Mouse (Mus musculus) embryonic facial prominence, embryonic 14.5 days (tissue): ENCODE results near the gene Higd1a. TPM values are rescaled to one million over a fixed set of nuclear protein-coding genes. Genes with fewer than 3 reads are reported as not detected.

Experiments used
- ATAC-seq: fragments of 200-750 bp; cut with Nextera tagmentation; 2 replicates; pipeline ENCODE4 v1.8.0; 2017; ENCODE audit warnings: low read depth, moderate number of reproducible peaks, moderate TSS enrichment
- DNase-seq: peaks from one replicate; pipeline ENCODE4 v3.0.0-alpha.2; 2015; ENCODE audit warnings: low spot score
- H3K27ac ChIP-seq: fragments of 300-500 bp; sonication (generic); replicated peaks from 2 replicates; pipeline ENCODE4 v1.5.1; 2014; ENCODE audit warnings: low read depth, mild to moderate bottlenecking, low read length, moderate library complexity
- H3K27me3 ChIP-seq: fragments of 300-500 bp; sonication (generic); replicated peaks from 2 replicates; pipeline ENCODE4 v1.6.1; 2014; ENCODE audit warnings: low read length; ENCODE audit not compliant: control insufficient read depth, insufficient read depth
- H3K36me3 ChIP-seq: fragments of 300-500 bp; sonication (generic); 2 replicates; pipeline ENCODE4 v1.6.1; 2014; ENCODE audit warnings: low read length, mixed read lengths; ENCODE audit not compliant: control insufficient read depth, insufficient read depth
- H3K4me1 ChIP-seq: fragments of 300-500 bp; sonication (generic); 2 replicates; pipeline ENCODE4 v1.6.1; 2014; ENCODE audit warnings: antibody characterized with exemption, low read length; ENCODE audit not compliant: control insufficient read depth, insufficient read depth
- H3K4me2 ChIP-seq: fragments of 300-500 bp; sonication (generic); 2 replicates; pipeline ENCODE4 v1.6.1; 2014; ENCODE audit warnings: low read depth, mild to moderate bottlenecking, low read length, moderate library complexity, mixed read lengths
- H3K4me3 ChIP-seq: fragments of 300-500 bp; sonication (generic); 2 replicates; pipeline ENCODE4 v1.5.1; 2014; ENCODE audit warnings: low read depth, mild to moderate bottlenecking, low read length
- H3K9ac ChIP-seq: fragments of 300-500 bp; sonication (generic); 2 replicates; pipeline ENCODE4 v1.6.1; 2014; ENCODE audit warnings: low read depth, mild to moderate bottlenecking, low read length, moderate library complexity, mixed read lengths
- H3K9me3 ChIP-seq: fragments of 300-500 bp; sonication (generic); 2 replicates; pipeline ENCODE4 v1.6.1; 2016; ENCODE audit warnings: low read length; ENCODE audit not compliant: control insufficient read depth
- WGBS: fragments of 180-500 bp; shearing (Covaris S2); extraction: QIAGEN DNeasy Blood & Tissue Kit; methylation state at CpG from one replicate; pipeline ENCODE4 v1.1.7; 2014; 5-methylcytosine and 5-hydroxymethylcytosine counted together
- polyA plus RNA-seq: library from polyadenylated mRNA; unstranded; fragments of >200 nt; fragmentation: Nextera tagmentation; extraction: Ambion mirVana; gene quantifications from 2 replicates; pipeline ENCODE4 v1.2.1, GENCODE M21; 2014

Gene Higd1a
- polyA plus RNA-seq, 1 experiment from 2014 or later, result 192 TPM

- no peak overlapping the region for H3K4me2 ChIP-seq
- DNase-seq, result no peak
- H3K4me1 ChIP-seq, result no peaks in the 10 kb centered on the region
- no peaks in the 10 kb centered on the region for H3K27me3 ChIP-seq
- H3K36me3 ChIP-seq, result no peaks in the 10 kb centered on the region
- 71% methylated on average over 5 of the region's 5 CpGs for WGBS
- no peak overlapping the region for H3K9ac ChIP-seq
- H3K9me3 ChIP-seq, result no peaks in the 10 kb centered on the region
- no peak for ATAC-seq
- no peak overlapping the region for H3K27ac ChIP-seq
- H3K4me3 ChIP-seq, result no peak overlapping the region
Observed at GRCm38 (mm10) chr9:121900282-121900855, 42.2 kb upstream of the Higd1a start.

DNA sequence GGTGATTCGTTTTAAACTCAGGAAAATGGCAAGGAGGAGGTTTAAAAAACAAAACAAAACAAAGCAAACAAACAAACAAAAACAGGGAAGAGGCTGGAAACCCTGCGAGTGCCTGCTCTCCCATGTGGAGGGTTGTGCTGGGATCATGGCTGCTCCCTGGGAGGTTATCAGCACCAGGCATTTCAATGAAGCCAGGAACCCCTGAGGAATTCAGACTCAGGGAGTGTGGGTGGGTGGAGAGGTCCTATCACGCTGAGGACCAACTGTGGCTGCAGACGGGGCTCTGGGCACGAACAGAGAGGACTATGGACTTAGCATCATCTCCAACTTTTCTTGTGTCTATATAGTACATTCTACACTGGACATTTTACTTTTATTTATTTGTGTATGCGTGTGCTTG is 41.1 kb upstream of the Higd1a start:
- Histone ChIP-seq H3K9me3 (no peaks in the 10 kb centered on the region), H3K4me1 (no peaks in the 10 kb centered on the region), H3K27ac (no peak overlapping the region), H3K9ac (no peak overlapping the region), H3K4me3 (no peak overlapping the region), H3K4me2 (no peak overlapping the region), H3K27me3 (no peaks in the 10 kb centered on the region), H3K36me3 (no peaks in the 10 kb centered on the region)
- DNase-seq (no peak), ATAC-seq (no peak)
- WGBS, result 58% methylated on average over 6 of the region's 6 CpGs

GRCm38 (mm10) chr9:121898245-121898644 is 40.1 kb upstream of the Higd1a start, which contains the start of gene Ackr2:
Gene Ackr2, plus strand, starts transcription at chr9:121898355.
- 73% methylated on average over 6 of the region's 9 CpGs for WGBS
- ATAC-seq (no peak), DNase-seq (no peak)
- Histone ChIP-seq H3K9ac (no peak within 1 kb of the TSS), H3K27ac (no peak within 1 kb of the TSS), H3K9me3 (no peaks in the 10 kb centered on the region), H3K4me1 (no peaks in the 10 kb centered on the region), H3K36me3 (no peaks in the 10 kb centered on the region), H3K4me3 (no peak within 1 kb of the TSS), H3K27me3 (no peaks in the 10 kb centered on the region), H3K4me2 (no peak within 1 kb of the TSS)

- no peak for DNase-seq
- no peaks in the 10 kb centered on the region for H3K9me3 ChIP-seq
- no peaks in the 10 kb centered on the region for H3K4me1 ChIP-seq
- 61% methylated on average over 4 of the region's 4 CpGs for WGBS
- no peak overlapping the region for H3K4me2 ChIP-seq
- no peaks in the 10 kb centered on the region for H3K27me3 ChIP-seq
- no peak for ATAC-seq
- no peaks in the 10 kb centered on the region for H3K36me3 ChIP-seq
- H3K9ac ChIP-seq, result no peak overlapping the region
- no peak overlapping the region for H3K27ac ChIP-seq
- no peak overlapping the region for H3K4me3 ChIP-seq
Observed at GRCm38 (mm10) chr9:121896820-121897219, 38.7 kb upstream of the Higd1a start.

DNA sequence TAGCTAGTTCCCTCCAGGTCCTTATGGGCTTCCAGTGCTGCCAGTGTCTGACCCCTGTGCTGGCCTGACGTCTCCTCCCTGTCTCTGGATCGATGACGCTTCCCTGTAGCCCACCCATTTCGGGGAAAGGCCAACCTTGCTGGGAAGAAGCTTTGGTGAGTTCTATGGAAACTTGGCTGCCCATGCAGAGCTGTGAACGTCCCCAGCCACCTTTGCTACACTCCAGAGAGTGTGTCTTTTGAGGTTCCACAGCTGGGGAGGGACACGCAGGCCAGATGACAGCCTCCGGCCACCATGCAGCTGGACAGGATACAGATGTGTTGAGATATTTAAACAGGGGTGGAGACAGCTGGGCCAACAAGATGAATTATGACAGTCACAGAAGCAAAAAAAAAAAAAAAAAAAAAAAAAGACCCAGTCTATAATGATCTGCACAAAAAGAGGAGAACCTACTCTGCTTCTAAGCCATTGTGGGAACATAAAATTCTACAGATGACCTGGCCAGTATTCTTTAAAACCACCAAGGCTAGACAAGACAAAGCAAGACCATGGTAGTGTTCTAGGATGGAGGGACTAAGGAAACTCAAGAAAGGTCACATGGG is 37.3 kb upstream of the Higd1a start:
- H3K36me3 ChIP-seq, result no peaks in the 10 kb centered on the region
- no peak overlapping the region for H3K4me2 ChIP-seq
- H3K4me3 ChIP-seq, result no peak overlapping the region
- H3K4me1 ChIP-seq, result peaks cover 3% of the 10 kb centered on the region
- no peak overlapping the region for H3K9ac ChIP-seq
- H3K27ac ChIP-seq, result no peak overlapping the region
- ATAC-seq (no peak), DNase-seq (no peak)
- WGBS, result 77% methylated on average over 7 of the region's 7 CpGs
- H3K27me3 ChIP-seq, result no peaks in the 10 kb centered on the region
- H3K9me3 ChIP-seq, result no peaks in the 10 kb centered on the region

DNA sequence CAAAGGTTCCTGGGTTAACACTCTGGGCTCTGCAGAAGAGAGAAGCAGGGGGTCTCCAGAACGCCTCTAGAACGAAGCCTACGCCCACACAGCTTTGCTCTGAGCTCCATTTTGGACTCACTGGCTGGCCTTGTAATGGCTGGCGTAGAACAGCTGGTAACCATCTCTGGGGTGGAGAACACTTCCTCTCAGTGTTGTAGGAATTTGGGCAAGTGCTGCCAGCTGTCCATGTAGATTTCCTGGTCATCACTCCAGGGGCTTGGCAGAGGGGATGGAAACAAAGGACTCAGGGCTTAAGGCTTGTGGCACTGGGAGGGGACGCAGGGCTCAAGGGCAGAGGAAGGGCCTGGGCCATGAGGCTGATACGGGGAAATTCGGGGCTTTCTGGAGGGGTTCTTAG is 36.3 kb upstream of the Higd1a start:
- Histone ChIP-seq H3K27me3 (no peaks in the 10 kb centered on the region), H3K4me1 (peaks cover 6% of the 10 kb centered on the region), H3K27ac (no peak overlapping the region), H3K9ac (no peak overlapping the region), H3K36me3 (no peaks in the 10 kb centered on the region), H3K9me3 (no peaks in the 10 kb centered on the region), H3K4me2 (no peak overlapping the region), H3K4me3 (no peak overlapping the region)
- ATAC-seq (no peak), DNase-seq (no peak)
- 63% methylated on average over 7 of the region's 7 CpGs for WGBS

GRCm38 (mm10) chr9:121892057-121892687 is 34.0 kb upstream of the Higd1a start:
- H3K4me2 ChIP-seq, result no peak overlapping the region
- no peaks in the 10 kb centered on the region for H3K36me3 ChIP-seq
- H3K27me3 ChIP-seq, result no peaks in the 10 kb centered on the region
- H3K4me3 ChIP-seq, result no peak overlapping the region
- WGBS, result 85% methylated on average over 12 of the region's 12 CpGs
- no peak for DNase-seq
- no peak for ATAC-seq
- no peak overlapping the region for H3K27ac ChIP-seq
- H3K9ac ChIP-seq, result no peak overlapping the region
- no peaks in the 10 kb centered on the region for H3K9me3 ChIP-seq
- H3K4me1 ChIP-seq, result peaks cover 6% of the 10 kb centered on the region

DNA sequence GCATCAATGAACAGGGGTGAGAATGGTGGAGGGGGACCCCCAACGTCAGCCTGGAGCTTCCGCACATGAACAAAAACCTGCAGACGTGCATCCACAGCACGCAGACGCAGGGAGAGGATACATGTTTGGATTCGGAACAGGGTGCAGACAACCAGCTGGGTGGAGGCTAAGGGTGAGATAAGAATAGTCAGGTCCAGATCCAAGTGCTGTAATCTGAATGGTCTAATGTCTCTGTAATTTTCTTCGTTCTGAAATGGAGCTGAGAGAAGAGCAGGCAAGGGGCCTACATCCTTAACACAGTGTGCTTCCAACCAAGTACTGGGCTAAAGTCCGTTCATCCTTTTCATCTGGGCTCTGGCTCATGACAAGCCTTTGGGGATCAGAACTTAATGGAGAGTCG is 33.1 kb upstream of the Higd1a start:
- no peak for ATAC-seq
- Histone ChIP-seq H3K36me3 (no peaks in the 10 kb centered on the region), H3K27ac (no peak overlapping the region), H3K9me3 (no peaks in the 10 kb centered on the region), H3K4me1 (peaks cover 6% of the 10 kb centered on the region), H3K4me2 (no peak overlapping the region), H3K27me3 (no peaks in the 10 kb centered on the region), H3K9ac (no peak overlapping the region), H3K4me3 (no peak overlapping the region)
- no peak for DNase-seq
- 87% methylated on average over 9 of the region's 9 CpGs for WGBS
